Mouse (Mus musculus) urinary bladder, postnatal 25 days (tissue): ENCODE measurements around the gene Rpl9.

Experiments
- DNase-seq: peaks from one replicate; pipeline ENCODE4 v3.0.0; 2022; ENCODE audit warnings: low spot score

Rpl9 gene

DNA sequence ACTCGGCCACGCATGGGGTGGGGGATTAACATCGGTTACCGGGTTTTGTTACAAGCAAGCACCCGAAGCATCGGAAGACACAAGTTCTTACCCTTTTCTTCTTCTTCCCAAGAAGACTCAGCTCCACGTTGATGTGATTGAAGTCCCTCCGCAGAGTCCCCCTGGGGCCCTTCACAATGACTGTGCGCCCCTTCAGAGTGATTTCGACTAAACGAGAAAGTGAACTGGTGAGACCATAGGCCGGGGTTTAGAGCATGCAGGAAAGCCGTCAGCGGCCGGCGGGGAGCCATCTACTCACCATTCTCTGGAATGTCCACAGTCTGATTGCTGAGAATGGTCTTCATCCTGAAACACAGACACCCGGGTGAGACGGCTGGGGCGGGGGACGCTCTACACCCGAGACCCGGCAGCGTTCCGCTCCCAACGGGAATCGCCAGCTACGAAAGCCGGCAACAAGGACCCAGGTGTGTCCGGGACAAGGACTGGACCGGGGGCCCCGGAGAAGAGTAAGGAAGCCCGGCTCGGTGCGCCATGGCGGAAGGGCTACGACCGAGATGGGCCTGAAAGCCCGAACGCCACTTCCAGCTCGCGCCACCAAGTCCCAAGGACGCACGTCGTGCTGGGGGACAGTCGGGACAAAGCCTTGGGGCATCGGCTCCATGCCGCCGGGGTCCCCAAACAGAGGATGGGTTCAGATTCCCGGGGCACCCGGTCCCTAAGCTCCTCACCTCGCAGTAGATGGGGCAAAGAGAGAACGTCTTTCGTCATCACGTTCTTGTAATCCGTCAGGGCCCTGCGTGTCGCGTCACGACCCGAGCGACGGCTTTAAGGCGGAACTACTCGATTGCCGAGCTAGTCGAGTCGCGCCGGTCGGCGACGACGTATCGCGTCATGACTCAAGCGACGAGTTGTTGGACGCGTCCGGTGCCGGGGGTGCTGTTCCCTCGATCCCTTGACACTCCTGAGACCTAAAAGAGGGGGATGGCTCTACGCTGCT is at the start of gene Rpl9, which contains the start of gene Lias:
Gene Rpl9, minus strand, starts transcription at position 797 of the 997 bp plus-strand sequence.
Gene Lias, plus strand, starts transcription at position 850 of the 997 bp plus-strand sequence.
- DNase-seq: peak; percentile 99

DNA sequence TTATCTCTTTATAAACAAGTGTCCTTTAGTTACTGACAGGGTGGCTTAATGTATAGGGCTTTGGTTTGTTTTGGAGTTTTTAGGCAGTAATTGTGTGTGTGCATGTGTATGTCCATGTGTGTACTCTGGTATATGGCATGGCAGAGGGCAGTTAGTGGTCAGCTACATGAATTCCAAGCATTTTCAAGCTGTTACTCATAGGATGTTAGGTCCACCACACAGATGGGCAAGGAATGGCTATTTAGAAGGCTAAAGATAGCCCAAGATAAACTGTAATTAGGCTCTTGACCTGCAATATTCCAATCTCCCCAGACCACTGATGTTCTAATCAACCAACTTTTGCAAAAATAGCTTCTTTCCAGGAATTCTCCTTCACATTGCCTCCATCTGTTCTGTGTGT is 46.8 kb upstream of the Rpl9 start:
- DNase-seq: no peak

DNA sequence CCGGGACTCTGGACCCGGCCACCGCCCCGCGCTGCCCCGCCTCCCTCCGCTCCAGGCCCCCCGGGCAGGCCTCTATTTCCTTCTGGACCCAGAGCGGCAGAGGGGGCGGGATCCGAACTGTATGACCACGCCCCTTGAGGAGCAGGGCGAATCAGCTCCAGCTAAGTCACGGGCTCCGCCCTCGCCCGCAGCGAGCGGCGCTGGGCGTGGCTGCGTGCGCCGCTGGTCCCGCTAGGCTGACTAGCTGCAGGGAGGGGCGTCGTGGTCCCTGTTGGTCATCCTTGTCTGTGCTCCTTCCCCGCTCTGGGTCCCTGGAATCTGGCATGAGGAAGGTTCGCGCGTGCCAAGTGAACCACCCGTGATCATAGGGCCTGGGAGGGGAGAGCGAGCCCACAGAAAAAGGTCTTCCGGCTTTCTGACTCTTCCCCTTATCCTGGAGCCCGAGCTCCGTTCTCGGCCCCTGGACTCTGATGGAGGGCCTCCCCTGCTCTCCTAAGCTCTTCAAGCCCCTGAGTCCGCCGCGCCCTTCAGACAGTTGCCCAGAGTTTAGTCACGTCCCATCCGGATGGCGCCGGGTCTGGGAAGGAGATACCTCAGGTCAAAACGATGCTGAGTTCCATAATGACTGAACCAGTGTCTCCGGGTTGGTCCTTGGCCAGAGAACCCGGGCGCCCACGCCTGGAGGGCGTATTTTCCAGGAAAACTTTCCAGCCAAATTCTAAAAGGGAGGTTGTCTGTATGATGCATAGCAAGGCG is 44.7 kb upstream of the Rpl9 start, which contains the start of gene Ugdh:
Gene Ugdh, minus strand, starts transcription at position 144 of the 756 bp plus-strand sequence.
- DNase-seq: peak; percentile 92

DNA sequence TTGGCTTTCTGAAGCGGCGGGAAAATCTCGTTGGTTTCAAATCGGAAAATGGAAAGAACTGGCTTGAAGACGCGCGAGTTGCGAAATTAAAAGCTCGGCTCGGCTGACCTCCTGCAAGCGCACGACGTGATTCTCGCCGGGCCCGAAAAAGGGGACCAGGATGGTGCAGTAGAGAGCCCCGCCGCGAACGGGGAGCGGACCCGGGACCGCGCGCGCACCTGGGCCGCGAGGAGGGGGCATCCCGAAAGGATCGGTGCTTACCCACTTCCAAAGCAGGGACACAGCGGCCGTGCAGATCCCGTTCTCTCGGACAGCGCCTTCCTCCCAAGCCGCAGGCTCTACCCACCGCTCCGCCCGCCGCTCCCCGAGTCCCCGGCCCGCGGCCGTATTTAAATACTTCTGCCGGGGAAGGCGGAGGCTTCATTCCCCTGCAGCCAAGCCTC is 44.1 kb upstream of the Rpl9 start:
- DNase-seq: no peak

DNA sequence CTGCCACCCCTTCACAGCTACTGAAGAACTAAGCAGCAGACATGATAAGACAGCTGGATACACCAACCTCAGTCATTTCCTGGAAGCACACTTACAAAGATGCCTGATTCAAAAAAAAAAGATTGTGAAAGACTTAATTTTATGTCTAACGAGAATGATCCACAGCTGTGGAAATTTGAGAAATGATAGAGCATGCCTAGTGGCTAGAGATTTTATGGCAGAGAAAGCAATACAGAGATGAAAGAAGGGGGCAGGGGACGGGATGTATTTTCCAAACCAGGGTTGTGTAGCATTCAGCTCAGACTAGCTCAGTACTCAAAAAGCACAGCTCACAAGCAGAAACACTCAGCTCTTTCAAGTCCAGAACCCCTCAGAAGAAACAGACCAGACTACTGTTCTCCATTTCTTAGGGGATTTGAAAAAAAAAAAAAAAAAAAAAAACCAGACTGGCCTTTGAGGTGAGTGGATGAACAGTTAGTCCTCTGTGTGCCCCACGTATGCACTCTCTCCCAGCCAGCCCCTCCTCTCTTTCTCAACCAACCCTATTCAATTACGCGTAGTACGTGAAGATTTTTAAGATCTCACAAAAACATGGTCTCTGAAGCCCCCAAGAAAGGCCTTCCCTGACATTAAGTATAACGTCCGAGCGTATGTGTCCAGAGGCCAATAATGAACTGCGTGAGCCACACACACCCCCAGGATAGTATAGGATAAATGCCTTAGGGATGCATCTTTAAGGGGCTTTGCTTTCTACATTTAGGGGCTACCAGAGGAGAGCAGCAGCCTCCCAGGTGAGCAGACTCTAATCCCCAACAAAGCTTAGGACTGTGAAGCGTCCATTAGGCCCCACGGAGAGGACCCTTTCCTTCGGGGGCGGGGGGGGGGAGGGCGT is 43.5 kb upstream of the Rpl9 start:
- no peak for DNase-seq

DNA sequence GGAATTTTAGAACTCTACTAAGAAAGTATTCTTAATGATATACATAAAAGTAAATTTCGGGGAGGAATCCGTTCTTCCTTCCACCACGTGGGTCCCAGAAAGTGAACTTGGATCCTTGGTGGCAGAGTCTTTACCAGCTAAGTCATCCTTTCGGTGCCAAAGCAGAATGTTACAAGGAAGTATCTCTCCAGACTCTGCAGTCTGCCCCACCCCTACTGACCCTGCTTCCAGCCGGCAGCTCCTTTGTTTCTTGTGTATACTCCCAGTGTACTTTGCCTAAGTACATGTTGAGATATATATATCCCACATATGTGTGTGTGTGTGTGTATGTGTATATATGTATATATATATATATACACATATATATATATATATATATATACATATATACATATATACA is 38.2 kb upstream of the Rpl9 start:
- no peak for DNase-seq

DNA sequence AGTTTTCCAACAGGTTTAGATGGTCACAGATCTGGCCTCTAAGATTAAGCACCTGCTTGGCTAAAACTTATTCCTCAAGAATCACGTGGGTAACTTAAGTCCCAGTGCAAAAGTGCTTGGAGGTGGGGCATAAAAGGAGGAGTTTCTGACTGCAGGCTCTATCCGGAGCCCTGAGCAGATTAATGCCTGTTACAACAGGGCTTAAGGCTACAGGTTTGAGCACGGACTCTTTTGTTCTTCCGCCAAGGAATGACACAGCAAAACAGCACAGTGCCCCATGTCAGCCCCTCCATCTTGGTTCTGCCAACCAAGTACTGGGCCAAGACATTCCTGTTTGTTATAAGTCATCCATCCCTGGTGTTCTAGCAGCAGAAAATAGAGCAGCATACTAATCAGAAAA is 37.1 kb upstream of the Rpl9 start:
- no peak for DNase-seq

DNA sequence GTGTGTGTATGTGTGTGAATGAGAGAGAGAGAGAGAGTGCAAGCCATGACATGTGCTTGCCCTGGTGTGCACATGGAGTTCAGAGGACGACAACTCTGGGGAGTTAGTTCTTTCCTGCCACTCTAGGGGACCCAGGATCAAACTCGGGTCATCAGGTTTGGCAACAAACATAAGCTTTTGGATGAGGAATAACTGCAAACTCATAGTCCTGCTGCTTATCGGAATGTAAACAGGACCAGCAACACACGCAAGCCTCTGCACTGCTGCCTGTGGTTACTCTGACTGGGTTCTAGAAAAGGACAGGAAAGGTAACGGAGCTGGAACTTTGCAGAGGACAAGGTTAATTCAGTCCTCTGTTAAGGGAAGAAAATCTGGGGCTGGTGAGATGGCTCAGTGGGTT is 34.0 kb upstream of the Rpl9 start:
- DNase-seq: no peak

DNA sequence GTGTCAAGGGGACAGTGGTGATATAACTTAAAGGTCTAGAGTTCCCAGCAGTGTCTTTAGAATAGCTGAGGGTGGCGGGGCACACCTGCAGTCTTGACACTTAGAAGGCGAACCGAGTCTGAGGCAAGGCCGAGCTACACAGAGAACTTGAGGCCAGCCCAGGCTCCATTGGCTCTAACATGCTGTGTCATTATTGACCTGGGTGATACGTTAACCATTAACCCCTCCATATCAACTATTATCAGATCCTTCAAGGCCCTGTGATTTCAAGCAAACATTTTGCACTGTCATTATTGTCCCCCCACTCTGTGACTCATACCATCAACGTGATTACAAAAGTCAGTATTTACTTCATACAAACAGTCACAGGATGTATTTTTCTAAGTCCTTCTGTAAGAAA is 33.0 kb upstream of the Rpl9 start:
- DNase-seq: no peak

DNA sequence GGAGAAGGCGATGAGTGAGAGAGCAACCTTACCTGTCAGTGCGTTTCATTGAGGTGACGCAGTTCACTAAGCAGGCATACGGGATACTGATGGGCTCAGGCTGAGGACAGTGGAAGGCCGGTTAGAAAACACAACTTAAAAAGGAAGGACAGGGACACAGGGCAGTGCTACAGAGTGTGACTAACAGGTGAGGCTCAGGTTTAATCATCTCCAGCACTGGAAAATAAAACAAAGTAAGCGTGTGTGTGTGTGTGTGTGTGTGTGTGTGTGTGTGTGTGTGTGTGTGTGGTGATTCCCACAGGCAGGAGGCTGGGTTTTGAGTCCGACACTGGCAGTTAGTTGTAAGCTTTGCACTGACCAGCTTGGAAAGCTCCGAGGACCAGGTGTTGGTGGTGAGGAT is 31.6 kb upstream of the Rpl9 start:
- DNase-seq: no peak

DNA sequence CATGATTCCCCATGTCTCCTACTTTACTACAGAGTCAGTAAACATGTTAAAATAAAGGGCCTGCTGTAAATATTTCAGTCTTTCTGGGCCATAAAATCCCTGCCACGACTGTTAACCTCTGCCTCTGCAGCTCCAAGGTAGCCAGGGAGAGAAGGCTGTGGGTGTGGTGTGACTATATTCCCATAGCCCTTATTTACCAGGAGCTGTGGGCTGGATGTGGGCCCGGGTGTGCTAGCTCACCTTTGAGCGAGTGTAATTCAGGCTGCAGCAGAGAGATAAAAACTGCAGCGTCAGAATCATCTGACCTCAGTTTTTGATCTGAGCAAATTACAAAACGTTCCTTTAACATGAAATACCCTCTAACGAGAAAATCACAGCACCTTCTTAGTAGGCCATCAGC is 29.6 kb upstream of the Rpl9 start:
- DNase-seq: no peak

DNA sequence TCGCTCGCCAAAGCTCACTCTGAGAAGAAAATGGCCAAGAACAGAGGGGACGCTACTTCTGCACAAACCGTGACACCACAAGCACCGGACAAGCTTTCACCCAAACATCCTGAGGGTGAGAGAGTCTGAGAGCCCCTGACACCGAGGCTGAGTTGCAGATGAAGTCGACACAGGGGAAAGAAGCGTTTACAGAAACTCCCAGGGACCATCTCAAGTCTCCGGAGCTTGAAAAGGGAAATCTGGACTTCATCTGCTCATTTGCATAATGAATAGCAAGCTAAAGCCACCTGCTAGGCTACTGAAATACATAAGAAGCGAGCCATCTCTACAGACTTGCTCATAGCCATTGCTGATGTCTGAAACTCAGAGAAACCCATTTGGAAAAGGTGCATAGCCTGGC is 27.9 kb upstream of the Rpl9 start:
- no peak for DNase-seq

DNA sequence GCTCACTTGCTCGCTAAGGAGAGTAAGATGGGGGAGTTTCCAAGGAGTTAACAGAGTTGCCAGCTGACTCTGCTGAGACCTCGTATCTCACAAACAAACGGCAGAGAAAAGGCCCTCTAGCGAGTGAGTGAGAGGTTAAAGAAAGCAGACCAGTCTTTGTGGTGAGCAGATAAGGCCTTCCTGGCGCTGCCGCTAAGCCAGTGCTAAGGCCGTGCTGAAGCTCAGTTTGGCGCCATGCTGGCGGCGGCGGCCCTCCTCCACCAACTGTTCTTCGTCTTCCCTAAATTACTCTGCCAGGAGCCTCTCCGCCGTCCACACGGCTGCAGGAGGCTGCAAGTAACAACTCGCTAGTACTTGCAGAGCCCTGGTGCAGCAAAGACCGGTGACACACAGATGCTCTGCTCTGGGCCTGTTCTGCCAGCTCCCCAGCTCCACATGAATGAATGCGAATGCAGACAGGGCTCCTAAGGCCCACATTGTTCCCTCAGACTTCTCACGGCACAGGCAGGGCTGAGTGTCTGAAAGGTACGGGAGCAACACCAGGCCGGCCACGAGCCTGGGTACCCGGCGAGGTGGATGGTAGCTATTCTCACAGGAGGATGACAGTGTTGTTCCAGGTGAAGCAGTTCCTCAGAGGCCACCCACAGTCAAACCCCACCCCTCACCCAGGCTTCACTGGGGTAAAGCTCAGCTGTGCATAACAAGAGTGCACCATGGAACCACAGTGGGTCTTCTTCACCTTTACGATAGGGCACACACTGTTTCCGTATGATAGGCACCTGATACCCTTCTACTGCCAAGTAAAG is 24.6 kb upstream of the Rpl9 start:
- peak; percentile 41 for DNase-seq

DNA sequence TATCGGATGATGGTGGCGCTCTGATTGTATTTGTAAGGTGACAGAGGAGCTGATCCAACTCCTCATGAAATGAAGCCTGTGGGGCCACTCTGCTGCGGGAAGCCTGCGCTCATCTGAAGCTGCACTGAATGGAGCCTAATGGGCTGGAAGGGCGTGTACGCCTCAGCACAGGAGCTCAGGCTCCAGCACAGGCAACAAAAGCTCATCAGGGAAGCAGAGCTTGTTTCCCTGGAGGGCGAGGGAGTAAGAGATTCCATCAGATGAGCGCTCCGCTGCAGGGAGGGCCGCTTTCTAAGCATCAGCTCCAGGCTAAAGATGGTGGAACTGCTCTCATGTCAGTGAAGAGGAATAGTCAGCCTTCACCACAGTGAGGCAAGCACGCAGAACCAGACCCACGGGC is 16.7 kb upstream of the Rpl9 start:
- DNase-seq: no peak

DNA sequence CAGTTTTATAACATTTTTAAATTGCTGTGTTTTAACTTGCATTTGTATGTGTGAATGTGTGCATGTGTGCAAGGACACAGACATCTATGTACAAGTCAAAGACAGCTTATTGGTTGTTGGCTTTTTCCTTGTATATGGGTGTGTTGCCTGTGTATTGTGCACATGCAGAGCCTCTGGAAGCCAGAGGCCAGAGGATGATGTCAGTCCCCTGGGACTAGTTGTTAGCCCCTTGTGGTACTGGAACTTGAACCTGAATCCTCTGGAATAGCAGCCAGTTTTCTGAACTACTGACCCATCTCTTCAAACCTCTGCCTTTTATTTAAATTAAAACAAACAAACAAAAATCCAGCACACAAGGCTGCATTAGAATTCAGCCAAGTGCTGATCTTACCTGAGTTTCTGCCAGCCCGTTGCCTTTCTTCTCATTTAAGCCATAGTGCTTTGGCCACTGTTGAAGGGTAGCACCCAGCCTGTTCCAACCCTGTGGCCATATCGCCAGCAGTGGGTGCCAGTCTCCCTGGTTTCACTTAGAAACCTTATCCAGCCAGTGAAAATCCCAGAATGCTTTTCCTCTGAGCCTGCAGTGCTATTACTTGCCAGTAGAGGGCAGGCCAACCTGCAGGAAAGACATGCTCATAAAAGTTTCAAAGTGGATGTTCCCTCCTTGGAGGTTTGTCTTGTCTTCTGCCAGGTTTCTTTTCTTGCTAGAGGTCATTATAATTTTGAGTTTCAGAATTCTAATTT is 10.2 kb upstream of the Rpl9 start:
- peak; percentile 77 for DNase-seq

DNA sequence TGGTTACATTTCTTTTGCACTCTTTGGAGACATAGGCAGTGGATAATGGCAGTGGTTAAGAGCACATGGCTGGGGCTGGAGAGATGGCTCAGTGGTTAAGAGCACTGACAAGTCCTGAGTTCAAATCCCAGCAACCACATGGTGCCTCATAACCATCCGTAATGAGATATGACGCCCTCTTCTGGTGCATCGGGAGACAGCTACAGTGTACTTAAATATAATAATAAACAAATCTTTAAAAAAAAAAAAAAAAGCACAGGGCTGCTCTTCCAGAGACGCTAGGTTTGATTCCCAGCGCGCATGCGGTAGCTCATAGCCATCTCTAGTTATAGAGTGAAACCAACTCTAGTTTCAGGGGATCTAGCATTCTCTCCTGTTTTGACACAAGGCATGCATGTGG is 3.2 kb upstream of the Rpl9 start:
- no peak for DNase-seq

DNA sequence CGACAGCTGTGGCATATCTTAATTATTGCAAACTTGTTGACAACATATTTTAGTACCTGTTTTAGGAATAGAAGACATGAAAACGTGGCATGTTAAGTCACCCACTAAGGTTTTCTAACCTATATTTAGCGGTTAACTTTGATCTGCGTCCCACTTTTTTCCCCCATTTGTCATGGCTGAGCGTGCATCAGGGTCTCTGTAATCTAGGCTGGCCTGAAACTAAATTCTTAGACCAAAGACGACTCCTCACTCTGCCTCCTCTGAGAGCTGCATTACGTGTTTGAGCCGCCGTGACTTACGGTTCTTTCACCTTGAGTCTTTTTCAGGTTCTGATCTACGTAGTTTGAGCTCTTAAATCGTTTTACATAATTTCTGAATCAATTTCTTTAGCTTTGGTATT is 509 bp upstream of the Rpl9 start:
- no peak for DNase-seq

DNA sequence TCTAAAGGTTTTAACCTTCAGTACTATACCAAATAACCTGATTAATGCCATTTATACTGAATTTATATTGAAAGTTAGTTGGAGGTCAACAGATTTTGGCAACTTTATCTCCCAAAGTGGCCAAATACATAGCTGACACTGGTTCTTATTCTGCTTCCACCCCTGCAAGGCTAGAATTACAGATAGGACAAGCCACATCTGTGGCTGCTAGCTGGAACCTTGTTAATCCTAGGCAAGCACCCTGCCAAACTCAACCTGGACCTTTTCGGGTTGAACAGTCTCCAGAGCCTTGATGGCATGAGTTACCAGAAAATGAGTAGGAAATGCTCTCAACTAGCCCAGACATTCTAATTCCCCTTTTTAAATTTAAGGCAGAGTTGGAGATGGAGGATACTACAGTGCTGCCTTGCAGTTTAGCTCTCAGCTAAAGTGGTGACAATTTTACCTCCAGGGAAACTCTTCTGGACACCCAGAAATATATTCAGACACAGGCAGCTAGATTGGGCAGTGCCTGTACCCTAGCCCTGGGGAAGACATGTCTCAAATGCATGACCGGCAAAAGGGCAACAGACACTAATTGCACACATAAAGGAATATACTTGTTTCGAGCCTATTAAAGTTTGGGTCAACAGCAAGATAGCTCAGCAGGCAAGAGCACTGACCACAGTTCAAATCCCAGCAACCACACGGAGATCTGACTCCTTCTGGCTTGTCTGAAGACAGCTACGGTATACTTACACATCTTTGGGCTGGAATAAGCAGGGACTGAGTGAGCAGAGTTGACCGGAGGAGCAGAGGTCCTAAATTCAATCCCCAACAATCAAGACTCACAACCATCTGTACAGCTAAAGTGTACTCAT is 4.0 kb downstream of the Rpl9 start:
- DNase-seq: no peak

DNA sequence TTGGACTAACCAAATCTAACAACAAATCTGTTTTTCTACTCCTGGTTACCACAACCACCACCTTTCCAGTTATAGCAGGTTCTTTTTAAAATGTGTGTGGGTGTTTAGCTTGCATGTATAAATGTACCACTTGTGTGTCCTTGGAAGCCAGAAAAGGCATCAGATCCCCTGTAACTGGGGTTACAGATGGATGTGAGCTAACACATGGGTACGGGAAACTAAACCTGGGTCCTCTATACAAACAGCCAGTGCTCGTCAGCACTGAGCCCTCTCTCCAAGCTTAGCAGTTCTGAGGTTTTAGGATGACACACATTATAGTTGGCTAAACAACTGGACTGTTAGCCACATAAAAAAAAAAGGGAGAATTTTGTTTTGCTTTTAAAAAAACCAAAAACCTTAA is 5.5 kb downstream of the Rpl9 start:
- DNase-seq: no peak
